Mouse (Mus musculus): ENCODE data around the gene Prr5l. TPM values are rescaled to one million over a fixed set of nuclear protein-coding genes. Genes with fewer than 3 reads are reported as not detected.

Gene Prr5l
- polyA plus RNA-seq, 1 experiment from 2014 or later, result 60.4 TPM

DNA sequence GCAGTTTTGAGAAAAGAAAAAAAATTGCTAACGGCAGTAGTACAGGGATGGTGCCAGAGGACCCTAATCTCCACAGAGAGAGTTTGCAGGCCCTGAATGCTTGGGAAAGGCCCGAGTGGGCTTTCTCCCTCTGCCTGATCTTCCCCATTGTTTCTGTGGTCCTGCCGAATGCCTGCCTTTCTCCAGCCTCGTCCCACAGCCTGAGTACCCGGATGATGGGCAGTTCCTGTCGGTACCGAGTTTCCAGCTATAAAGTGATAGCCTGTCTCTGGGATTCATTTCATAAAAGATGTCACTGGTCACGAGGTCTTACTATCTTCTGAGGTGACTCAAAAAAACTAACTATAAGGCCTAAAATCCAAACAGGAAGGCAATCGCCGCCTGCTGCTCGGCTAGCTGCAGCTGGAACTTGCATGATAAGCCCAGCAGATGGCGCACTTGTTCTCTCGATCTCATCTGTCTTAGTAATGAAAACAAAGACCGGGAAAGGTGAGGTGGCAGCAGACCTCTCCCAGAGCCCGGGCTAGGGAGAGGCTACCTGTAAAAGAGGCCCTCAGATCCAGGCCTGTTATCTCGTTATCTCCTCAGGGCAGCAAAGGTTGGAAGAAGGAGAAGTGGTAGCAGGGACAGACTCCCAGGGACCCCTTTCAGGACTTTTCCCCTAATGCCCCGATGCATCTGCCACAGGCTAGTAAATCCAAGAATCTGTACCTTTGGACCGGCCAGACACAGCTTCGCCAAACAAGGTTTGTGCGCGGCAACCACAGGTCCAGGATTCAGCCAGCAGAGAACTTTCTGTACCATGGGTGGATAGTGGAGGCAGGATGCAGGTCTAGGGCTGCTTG is 22.9 kb upstream of the Prr5l start:
- Histone ChIP-seq H3K4me2 (peak overlapping the region; percentile 57), H3K27me3 (no peaks in the 10 kb centered on the region), H3K9me3 (replicated peaks) (no peaks in the 10 kb centered on the region), H3K9ac (no peak overlapping the region), H3K4me3 (replicated peaks) (peak overlapping the region; percentile 25; the same call in 1 of the 2 replicates), H3K27ac (no peak overlapping the region), H3K36me3 (peaks cover 9% of the 10 kb centered on the region; the same call in 1 of the 2 replicates), H3K4me1 (peaks cover 10% of the 10 kb centered on the region)
- ATAC-seq (replicated peaks; ENCODE audit: low FRiP score), result peak; percentile 67
- WGBS, result 26% methylated on average over 21 of the region's 21 CpGs

DNA sequence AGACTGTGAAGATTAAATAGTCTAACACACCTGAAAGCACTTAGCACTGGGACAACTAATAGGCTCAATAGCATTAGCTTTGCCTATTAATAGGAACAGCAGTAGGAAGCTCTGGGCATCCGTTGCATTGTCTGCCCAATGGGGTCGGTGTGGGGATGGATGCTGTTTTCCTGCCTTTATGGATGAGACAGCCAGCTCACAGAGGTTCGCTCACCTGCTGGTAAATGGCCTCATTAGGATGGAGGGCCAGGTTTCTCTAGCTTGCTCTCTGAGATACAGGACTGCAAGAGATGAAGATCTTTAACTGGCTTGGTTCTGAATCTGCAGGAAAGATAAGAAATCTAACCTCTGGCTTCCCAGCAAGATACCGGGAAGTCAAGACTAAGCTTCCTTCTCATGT is 19.4 kb upstream of the Prr5l start:
- Histone ChIP-seq H3K4me2 (no peak overlapping the region), H3K27ac (no peak overlapping the region), H3K4me1 (peaks cover 10% of the 10 kb centered on the region), H3K27me3 (no peaks in the 10 kb centered on the region), H3K9ac (no peak overlapping the region), H3K36me3 (peaks cover 21% of the 10 kb centered on the region), H3K4me3 (replicated peaks) (no peak overlapping the region), H3K9me3 (replicated peaks) (no peaks in the 10 kb centered on the region)
- WGBS, result 84% methylated on average over 4 of the region's 4 CpGs
- no peak for ATAC-seq (replicated peaks; ENCODE audit: low FRiP score)

DNA sequence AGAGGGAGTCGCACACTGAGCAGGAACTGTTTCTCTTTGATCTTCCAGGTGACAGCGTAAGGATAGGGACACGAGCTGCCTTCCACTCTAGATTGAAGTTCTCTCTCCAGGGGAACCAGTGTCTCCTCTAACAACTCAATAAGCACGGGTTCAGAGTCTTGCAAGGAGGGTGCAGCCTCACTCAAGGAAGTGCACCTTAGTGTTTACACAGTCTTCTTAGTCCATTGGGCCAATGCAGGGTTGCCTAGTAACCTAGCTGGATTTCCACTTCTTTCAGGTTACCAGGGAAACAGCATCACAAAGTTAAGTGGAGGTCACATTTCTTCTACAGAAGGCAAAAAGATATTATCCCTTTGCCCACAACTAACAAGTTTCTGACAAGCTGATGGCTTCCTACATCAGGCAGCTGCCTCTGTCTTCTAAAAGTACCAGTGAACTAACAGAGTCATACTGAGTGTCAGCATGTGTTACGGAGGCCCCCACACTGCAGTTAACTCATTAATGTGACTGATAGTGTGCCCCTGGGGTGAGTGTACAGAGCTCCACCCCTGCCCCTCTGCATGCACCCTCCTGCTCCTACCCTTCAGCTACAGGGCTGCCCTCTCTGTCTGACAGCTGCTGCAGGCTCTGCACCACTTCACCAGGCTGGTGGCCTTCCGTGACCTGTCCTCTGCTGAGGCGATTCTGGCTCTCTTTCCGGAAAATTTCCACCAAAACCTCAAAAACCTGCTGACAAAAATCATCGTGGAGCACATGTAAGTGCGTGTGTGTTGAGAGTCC is 13.8 kb upstream of the Prr5l start:
- ATAC-seq (replicated peaks; ENCODE audit: low FRiP score), result peak; percentile 69

GRCm38 (mm10) chr2:101894126-101894525 is 11.3 kb upstream of the Prr5l start:
- no peaks in the 10 kb centered on the region for H3K9me3 ChIP-seq (replicated peaks)
- H3K9ac ChIP-seq, result no peak overlapping the region
- H3K27me3 ChIP-seq, result no peaks in the 10 kb centered on the region
- no peak overlapping the region for H3K27ac ChIP-seq
- WGBS, result 82% methylated on average over 3 of the region's 3 CpGs
- no peak overlapping the region for H3K4me3 ChIP-seq (replicated peaks)
- peaks cover 19% of the 10 kb centered on the region for H3K36me3 ChIP-seq
- no peak overlapping the region for H3K4me2 ChIP-seq
- no peak for ATAC-seq (replicated peaks; ENCODE audit: low FRiP score)
- peaks cover 13% of the 10 kb centered on the region; the same call in 1 of the 2 replicates for H3K4me1 ChIP-seq

More for the DNA sequence above, 13.8 kb upstream of the Prr5l start:
- no peak overlapping the region for H3K9ac ChIP-seq
- H3K4me2 ChIP-seq, result no peak overlapping the region
- H3K27me3 ChIP-seq, result no peaks in the 10 kb centered on the region
- no peaks in the 10 kb centered on the region for H3K9me3 ChIP-seq (replicated peaks)
- H3K4me1 ChIP-seq, result peaks cover 13% of the 10 kb centered on the region; the same call in 1 of the 2 replicates
- H3K4me3 ChIP-seq (replicated peaks), result no peak overlapping the region
- H3K27ac ChIP-seq, result 0 out of 2 replicates have a peak overlapping the region, but pooled peaks have one; percentile 27
- 55% methylated on average over 10 of the region's 10 CpGs for WGBS
- H3K36me3 ChIP-seq, result peaks cover 39% of the 10 kb centered on the region

- Histone ChIP-seq H3K36me3 (peaks cover 10% of the 10 kb centered on the region; the same call in 1 of the 2 replicates), H3K27ac (no peak overlapping the region), H3K4me2 (no peak overlapping the region), H3K9me3 (replicated peaks) (no peaks in the 10 kb centered on the region), H3K27me3 (no peaks in the 10 kb centered on the region), H3K9ac (no peak overlapping the region), H3K4me1 (peaks cover 16% of the 10 kb centered on the region), H3K4me3 (replicated peaks) (no peak overlapping the region)
- ATAC-seq (replicated peaks; ENCODE audit: low FRiP score), result no peak
- WGBS, result 29% methylated on average over 7 of the region's 7 CpGs
Measured at GRCm38 (mm10) chr2:101891143-101891542, 8.3 kb upstream of the Prr5l start.

GRCm38 (mm10) chr2:101888886-101889285 is 6.1 kb upstream of the Prr5l start:
- Histone ChIP-seq H3K9me3 (replicated peaks) (no peaks in the 10 kb centered on the region), H3K27ac (no peak overlapping the region), H3K4me2 (no peak overlapping the region), H3K36me3 (no peaks in the 10 kb centered on the region), H3K4me1 (peaks cover 8% of the 10 kb centered on the region), H3K27me3 (no peaks in the 10 kb centered on the region), H3K4me3 (replicated peaks) (no peak overlapping the region), H3K9ac (no peak overlapping the region)
- ATAC-seq (replicated peaks; ENCODE audit: low FRiP score), result no peak
- 84% methylated on average over 8 of the region's 8 CpGs for WGBS

DNA sequence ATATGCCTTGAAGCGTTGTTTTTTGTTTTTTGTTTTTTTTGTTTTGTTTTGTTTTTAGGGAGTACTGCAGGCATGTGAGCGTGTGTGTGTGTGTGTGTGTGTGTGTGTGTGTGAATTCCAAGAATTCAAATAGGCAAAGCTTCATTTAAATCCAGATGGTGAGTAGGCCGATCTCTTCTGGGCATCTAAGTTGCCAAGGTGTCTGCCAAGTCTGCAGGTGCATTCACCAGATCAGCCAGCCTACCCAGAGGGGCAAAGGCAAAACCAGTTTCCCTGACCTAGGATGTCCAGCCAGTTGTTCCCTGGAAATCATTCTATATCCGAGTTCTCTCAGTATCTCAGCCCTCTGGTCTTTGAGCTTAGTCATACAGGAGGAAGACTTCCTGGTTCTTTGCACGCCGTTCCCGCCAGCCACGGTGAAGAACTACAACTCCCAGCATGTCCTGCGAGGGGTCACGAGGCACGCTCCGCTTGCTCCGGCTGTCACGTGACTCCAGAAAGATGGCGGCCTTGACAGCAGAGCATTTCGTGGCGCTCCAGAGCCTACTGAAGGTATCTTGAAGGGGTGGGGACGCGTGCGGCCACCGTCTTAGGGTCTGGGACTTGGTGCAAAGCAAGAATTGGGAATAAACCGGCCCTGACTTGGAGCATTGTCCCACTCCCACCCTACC is 3.1 kb upstream of the Prr5l start, which contains the start of gene Commd9:
Gene Commd9, plus strand, starts transcription at position 480 of the 671 bp plus-strand sequence.
- H3K9me3 ChIP-seq (replicated peaks), result no peaks in the 10 kb centered on the region
- H3K27ac ChIP-seq, result 0 out of 2 replicates have a peak within 1 kb of the TSS, but pooled peaks have one; percentile 5
- peak; percentile 97 for ATAC-seq (replicated peaks; ENCODE audit: low FRiP score)
- WGBS, result 13% methylated on average over 22 of the region's 22 CpGs
- no peaks in the 10 kb centered on the region for H3K36me3 ChIP-seq
- H3K4me3 ChIP-seq (replicated peaks), result peak within 1 kb of the TSS; percentile 80
- no peaks in the 10 kb centered on the region for H3K27me3 ChIP-seq
- H3K9ac ChIP-seq, result peak within 1 kb of the TSS; percentile 65
- peak within 1 kb of the TSS; percentile 72 for H3K4me2 ChIP-seq
- H3K4me1 ChIP-seq, result peaks cover 8% of the 10 kb centered on the region

GRCm38 (mm10) chr2:101884286-101884685 is 1.5 kb upstream of the Prr5l start:
- no peak overlapping the region for H3K9ac ChIP-seq
- no peak overlapping the region for H3K4me2 ChIP-seq
- WGBS, result 65% methylated on average over 2 of the region's 2 CpGs
- no peak for ATAC-seq (replicated peaks; ENCODE audit: low FRiP score)
- H3K4me1 ChIP-seq, result peaks cover 8% of the 10 kb centered on the region
- no peaks in the 10 kb centered on the region for H3K9me3 ChIP-seq (replicated peaks)
- no peaks in the 10 kb centered on the region for H3K27me3 ChIP-seq
- no peaks in the 10 kb centered on the region for H3K36me3 ChIP-seq
- no peak overlapping the region for H3K27ac ChIP-seq
- H3K4me3 ChIP-seq (replicated peaks), result no peak overlapping the region

DNA sequence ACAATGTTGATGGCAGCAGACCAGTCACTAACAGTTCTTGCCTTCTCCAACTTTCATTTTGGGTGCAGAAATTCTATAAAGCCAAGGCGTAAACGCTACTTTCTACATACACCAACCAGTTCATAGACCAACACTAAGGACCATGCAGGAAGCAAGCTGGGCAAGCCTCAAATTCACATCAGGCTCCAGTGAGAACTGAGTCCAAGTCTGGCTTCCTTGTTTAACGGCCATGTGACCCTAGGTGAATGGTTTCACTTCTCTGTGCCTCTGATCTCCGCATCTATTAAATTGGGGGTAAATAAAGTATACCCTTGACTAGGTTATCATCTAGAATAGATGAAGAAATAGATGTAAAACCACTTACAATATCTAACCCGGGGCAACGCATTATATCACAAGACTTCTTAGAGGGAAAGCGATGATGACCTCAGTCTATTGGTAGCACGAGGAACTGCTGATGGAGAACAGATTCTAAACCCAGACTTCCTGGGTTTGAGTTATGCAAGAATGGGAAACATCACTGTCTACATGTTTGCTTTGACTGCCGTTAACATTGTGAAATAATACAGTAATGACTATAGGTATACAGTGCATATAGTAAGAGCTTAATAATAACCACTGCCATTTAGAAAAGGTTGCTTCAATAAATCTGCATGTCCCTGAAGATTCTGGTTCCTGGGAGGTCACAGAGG is 1.2 kb downstream of the Prr5l start:
- no peak overlapping the region for H3K4me2 ChIP-seq
- 87% methylated on average over 9 of the region's 9 CpGs for WGBS
- no peak for ATAC-seq (replicated peaks; ENCODE audit: low FRiP score)

GRCm38 (mm10) chr2:101871179-101871578 is 11.6 kb downstream of the Prr5l start:
- Histone ChIP-seq H3K9me3 (replicated peaks) (no peaks in the 10 kb centered on the region), H3K4me1 (0 out of 2 replicates have a peak, but pooled peaks cover 3% of the 10 kb centered on the region), H3K4me2 (peak overlapping the region; percentile 51), H3K36me3 (no peaks in the 10 kb centered on the region), H3K27me3 (0 out of 2 replicates have a peak, but pooled peaks cover 3% of the 10 kb centered on the region), H3K9ac (no peak overlapping the region), H3K4me3 (replicated peaks) (0 out of 2 replicates have a peak overlapping the region, but pooled peaks have one; percentile 17), H3K27ac (no peak overlapping the region)
- ATAC-seq (replicated peaks; ENCODE audit: low FRiP score), result peak; percentile 46; the same call in 1 of the 2 replicates
- WGBS, result 23% methylated on average over 14 of the region's 14 CpGs

More for the DNA sequence above, 1.2 kb downstream of the Prr5l start:
- no peaks in the 10 kb centered on the region for H3K9me3 ChIP-seq (replicated peaks)
- H3K9ac ChIP-seq, result no peak overlapping the region
- peaks cover 2% of the 10 kb centered on the region for H3K4me1 ChIP-seq
- H3K27me3 ChIP-seq, result 0 out of 2 replicates have a peak, but pooled peaks cover 6% of the 10 kb centered on the region
- H3K27ac ChIP-seq, result no peak overlapping the region
- no peak overlapping the region for H3K4me3 ChIP-seq (replicated peaks)
- H3K36me3 ChIP-seq, result no peaks in the 10 kb centered on the region

GRCm38 (mm10) chr2:101868683-101869082 is 14.1 kb downstream of the Prr5l start:
- Histone ChIP-seq H3K4me3 (replicated peaks) (no peak overlapping the region), H3K27me3 (no peaks in the 10 kb centered on the region), H3K4me1 (0 out of 2 replicates have a peak, but pooled peaks cover 3% of the 10 kb centered on the region), H3K36me3 (no peaks in the 10 kb centered on the region), H3K9ac (no peak overlapping the region), H3K4me2 (no peak overlapping the region), H3K9me3 (replicated peaks) (no peaks in the 10 kb centered on the region), H3K27ac (no peak overlapping the region)
- ATAC-seq (replicated peaks; ENCODE audit: low FRiP score), result no peak
- 92% methylated on average over 4 of the region's 4 CpGs for WGBS
